Mouse (Mus musculus) mature B cell (primary cell): ENCODE data around the gene Rasgrp3.

Source experiments
- in situ Hi-C: fragments of 300-500 bp; cut with MboI; formaldehyde crosslinking; loops from 2 replicates; pipeline ENCODE4 v1.14.3; 2019

Rasgrp3 gene

DNA sequence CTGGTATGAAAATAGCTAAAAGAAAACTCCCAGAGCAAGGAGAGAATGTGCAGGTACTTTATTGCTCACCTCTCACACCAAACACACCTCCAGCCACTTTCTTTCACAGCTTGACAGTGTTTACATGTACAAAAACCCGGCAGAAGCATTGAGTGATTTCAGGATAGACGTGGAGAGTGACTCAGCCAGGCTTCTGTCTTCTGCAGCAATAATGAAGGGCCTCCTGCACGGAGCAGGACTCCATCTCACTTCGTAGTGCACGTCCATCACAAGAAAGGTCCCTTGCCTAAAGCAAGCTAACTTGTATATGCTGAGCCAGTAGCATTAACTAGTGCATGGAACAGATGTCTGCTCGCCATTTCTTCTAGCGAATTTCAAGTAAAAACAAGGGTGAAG, 101.4 kb downstream of the Rasgrp3 start:
- in situ Hi-C loops, result no loop called here

DNA sequence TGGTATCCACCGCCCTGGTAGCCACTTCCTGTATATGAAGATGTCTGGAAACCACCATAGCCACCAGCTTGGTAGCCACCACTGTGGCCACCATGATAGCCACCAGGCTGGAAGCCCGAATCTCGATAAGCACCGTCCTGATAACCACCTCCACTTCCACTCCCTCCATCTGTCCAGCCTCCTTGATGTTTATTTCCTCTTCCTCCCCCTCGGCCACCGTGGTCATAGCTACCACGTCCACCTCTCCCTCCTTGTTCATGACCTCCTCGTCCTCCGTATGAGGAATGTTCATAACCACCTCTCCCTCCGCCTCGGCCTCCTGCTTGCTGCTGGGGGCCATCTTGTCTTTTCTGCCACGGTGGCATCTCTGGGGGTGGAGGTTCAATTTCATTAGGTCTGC, 102.7 kb downstream of the Rasgrp3 start:
- in situ Hi-C loops, result no loop called here

DNA sequence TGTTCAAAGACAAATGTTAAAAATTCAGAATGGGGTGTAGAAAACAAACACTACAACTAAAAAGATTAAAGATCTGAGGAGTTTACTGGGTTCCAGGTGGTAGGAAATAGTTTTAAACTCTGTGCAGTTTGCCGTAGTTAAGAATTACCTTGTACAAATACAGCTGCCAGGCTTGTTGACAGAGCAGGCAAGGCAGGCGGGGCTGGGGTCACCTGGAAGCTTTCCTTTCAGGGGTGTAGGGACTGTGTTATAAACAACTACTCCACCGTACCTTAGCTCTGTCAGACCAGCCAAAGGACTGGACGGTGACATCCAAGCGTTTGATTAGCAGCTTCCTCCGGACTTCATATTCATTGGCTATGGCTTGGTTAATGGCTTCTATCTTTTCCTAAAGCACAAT, 103.4 kb downstream of the Rasgrp3 start:
- in situ Hi-C loops, result no loop called here

DNA sequence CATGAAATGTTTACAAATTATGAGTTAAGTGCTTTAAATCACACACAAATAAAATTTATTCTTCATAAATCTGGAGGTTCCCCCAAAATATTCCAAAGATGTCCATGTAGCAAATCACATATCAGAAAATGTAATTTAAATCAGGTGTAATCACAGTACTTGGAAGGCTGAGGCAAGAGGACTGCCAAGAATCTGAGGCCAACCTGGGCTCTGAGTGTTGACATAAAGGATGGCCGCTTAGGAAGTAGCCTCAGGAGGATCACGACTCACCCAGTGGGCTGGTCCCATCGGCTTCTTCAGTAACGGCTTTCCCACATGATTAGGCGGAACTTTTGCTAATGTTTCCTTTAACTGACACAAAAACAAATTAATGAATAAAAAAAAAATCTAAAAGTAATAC, 104.1 kb downstream of the Rasgrp3 start:
- in situ Hi-C loops, result loop anchor here (10.0 kb wide), 1 partner anchor 165 kb away; no protein-coding TSS in a partner anchor

DNA sequence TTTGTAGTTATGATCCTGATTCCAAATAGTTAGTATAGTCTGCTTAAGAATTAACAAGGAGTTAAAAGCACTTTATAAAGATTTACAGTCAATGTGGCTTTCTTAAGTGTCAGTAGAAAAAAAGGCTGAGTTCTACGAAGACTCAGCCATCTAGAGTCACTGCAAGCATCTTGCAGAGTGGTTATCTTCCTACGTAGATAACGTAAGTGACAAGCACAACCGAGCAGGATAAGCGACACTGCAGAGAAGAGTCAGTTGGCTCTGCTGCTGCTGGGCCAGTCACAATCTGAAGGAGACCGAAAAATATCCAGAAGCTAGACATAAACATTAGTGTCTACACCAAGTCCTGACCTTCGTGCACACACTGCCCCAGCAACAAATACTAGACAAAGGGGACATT, 107.7 kb downstream of the Rasgrp3 start:
- in situ Hi-C loops, result loop anchor here (10.0 kb wide), 1 partner anchor 169 kb away; no protein-coding TSS in a partner anchor

DNA sequence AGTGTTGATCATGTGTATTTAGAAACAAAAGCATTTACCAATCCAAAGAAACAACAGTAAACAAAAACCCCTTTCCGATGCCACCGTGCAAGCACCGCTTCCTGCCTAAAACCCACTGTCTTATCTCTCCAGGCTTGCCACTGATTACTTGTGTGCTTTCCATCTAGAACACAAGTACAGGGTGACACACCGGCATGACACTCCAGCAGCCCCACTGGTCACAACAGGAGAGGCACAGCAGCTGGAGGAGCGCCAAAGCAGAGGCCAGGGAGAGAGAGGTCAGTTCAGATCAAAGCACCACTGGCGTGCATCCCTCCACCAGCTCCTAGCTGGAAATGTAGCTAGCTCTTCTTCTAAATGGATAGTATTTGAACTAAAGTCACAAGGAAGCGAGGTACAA, 108.6 kb downstream of the Rasgrp3 start:
- in situ Hi-C loops, result loop anchor here (10.0 kb wide), 1 partner anchor 169 kb away; no protein-coding TSS in a partner anchor

DNA sequence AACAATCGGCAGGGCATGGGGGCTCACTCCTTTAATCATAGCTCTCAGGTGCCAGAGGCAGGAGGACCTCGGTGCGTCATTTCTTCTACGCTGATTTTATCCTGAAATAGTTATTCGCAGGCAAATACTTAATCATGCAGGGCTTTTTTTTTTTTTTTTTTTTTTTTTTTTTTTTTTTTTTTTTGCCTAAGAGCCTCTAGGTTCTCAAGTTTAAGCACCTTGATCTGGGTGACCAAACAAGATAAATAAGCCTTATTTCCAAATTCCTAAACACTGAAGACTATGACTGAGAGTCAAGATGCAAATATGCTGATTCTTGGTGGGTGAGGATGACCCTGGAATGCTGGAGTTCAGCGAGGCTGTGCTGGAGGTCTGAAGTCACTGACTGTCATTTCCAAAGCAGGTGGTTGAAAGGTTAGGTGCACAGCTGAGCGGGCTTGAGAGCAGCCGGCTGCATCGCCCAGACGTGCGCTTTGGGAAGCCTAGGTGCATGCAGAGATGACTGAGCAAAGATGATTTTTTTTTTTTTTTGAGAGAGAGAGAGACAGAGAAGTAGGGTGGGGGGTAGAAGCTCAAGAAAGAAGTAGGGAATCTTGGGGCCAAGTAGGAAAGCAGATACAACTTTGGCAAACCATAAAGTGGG, 115.2 kb downstream of the Rasgrp3 start:
- in situ Hi-C loops, result no loop called here

DNA sequence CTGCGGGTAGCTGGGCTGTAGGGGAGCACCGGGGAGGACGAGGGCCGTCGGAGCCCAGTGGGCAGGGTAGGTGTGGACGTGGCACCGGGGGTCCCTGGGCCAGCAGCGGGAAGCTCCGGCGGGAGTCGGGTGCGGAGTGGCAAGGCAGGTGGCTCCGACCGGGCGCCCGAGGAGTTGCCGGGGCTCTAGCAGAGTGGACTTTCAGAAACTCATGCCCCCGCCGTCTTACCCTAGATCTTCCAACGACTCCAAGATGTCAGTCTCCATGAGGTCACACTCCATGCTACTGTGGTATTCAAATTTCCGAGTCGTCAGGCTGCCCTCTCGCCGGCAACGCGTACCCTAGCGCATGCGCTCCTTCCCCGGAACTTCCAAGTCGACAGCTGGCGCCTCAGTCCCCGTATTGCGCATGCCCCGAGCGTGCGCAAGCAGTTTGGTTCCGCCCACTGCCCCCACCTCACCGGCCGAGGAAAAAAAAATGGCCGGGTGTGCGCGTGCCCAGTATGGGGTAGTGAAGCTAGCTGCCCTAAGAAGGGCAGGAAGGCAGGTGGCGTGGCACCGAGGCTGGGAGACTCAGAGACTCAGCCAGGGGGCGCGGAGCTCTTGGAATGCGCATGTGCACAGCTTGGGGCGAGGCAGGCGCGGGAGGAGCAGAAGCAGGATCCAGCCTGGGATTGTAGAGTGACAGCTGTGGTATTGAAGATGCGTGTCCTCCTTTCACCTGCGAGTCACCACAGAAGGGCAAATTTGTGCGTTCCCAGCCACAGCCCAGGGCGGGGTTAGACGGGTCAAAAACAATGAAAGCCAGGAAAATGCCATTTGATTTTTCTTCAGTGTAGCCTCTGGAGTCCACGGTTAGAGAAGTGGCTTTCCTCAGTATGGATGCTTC, 116.1 kb downstream of the Rasgrp3 start, which contains the start of gene Fam98a:
Gene Fam98a (minus strand): TSS at position 435 of the 889 bp plus-strand sequence.
- in situ Hi-C loops, result no loop called here

DNA sequence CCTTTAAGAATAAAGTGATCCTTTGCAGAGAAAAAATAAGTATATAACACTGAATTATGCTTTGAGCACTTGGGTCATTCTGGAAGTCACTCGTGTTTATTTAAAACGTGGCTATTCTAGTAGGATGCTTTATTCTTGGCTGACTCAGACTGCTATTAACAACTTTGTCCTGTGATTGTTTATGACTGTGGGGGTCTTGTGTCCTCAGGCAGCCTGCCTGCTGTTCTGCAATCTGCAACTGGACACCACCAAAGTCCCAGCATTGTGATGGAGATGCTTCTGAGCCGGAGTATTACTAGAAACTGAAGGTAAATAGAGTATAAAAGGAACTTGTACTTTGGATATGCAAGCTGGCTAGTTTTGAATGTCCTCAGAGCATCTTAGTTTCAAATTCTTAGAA, 121.3 kb downstream of the Rasgrp3 start:
- in situ Hi-C loops, result no loop called here

DNA sequence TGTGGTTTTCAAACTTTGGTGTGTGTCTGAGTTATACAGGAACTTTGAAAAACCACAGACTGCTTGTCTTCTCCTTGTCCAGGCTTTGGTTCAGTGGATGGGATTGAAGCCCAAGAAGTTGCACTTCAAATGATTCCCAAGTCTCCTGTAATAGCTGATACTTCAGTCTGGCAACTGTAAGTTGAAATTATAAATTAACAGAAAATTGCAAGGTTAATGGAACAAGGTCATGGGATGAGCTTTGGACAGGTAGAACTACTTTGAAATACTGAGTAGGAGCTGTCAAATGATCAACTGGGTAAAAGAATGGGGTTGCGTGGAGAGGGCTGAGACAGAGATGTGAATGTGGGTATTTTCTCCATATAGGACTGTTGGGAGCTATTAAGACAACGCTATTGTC, 122.3 kb downstream of the Rasgrp3 start:
- in situ Hi-C loops, result no loop called here

DNA sequence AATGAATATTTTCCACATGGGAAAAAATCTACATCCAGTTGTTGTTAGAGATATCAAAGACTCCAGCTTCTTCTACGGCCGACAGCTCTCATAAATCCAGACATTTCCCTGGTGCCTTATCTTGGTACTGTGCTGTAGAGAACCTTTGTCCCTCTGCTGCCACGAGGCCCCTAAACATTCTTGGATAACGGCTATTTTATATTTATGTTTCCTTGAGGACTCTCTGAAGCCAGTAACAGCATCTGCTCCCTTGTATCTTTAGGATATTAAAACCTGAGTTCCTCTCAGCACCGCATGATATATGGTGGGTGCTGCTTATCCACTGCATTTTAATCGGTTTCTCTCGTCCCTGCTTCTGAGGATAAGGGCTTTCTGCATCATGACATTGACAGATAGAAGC, 139.9 kb downstream of the Rasgrp3 start:
- in situ Hi-C loops, result no loop called here
